Mouse (Mus musculus) liver, embryonic 15.5 days (tissue): Measurements from ENCODE around the gene Irx5. TPM values are rescaled to one million over a fixed set of nuclear protein-coding genes. Genes with fewer than 3 reads are reported as not detected.

Source experiments
- ATAC-seq: fragments of 200-750 bp; cut with Nextera tagmentation; 2 replicates; pipeline ENCODE4 v1.8.0; 2017; ENCODE audit warnings: moderate number of reproducible peaks, mild to moderate bottlenecking, moderate library complexity; ENCODE audit not compliant: insufficient read depth
- H3K27ac ChIP-seq: fragments of 300-500 bp; sonication (generic); replicated peaks from 2 replicates; pipeline ENCODE4 v1.5.1; 2015; ENCODE audit warnings: mild to moderate bottlenecking, inconsistent platforms
- H3K27me3 ChIP-seq: fragments of 300-500 bp; sonication (generic); 2 replicates; pipeline ENCODE4 v1.6.1; 2015; ENCODE audit warnings: mild to moderate bottlenecking, inconsistent platforms
- H3K36me3 ChIP-seq: fragments of 300-500 bp; sonication (generic); replicated peaks from 2 replicates; pipeline ENCODE4 v1.6.1; 2015; ENCODE audit warnings: moderate library complexity, mild to moderate bottlenecking, inconsistent platforms
- H3K4me1 ChIP-seq: fragments of 300-500 bp; sonication (generic); replicated peaks from 2 replicates; pipeline ENCODE4 v1.6.1; 2015; ENCODE audit warnings: inconsistent platforms
- H3K4me2 ChIP-seq: fragments of 300-500 bp; sonication (generic); 2 replicates; pipeline ENCODE4 v1.6.1; 2015; ENCODE audit warnings: moderate library complexity, mild to moderate bottlenecking, inconsistent platforms
- H3K4me3 ChIP-seq: fragments of 300-500 bp; sonication (generic); replicated peaks from 2 replicates; pipeline ENCODE4 v1.5.1; 2015; ENCODE audit warnings: mild to moderate bottlenecking, inconsistent platforms
- H3K9ac ChIP-seq: fragments of 300-500 bp; sonication (generic); 2 replicates; pipeline ENCODE4 v1.6.1; 2015; ENCODE audit warnings: moderate library complexity, mild to moderate bottlenecking, inconsistent platforms
- H3K9me3 ChIP-seq: fragments of 300-500 bp; sonication (generic); replicated peaks from 2 replicates; pipeline ENCODE4 v1.6.1; 2016; ENCODE audit warnings: inconsistent platforms
- WGBS: fragments of 180-500 bp; shearing (Covaris S2); methylation state at CpG from one replicate; pipeline ENCODE4 v1.1.7; 2015; ENCODE audit warnings: mixed read lengths; ENCODE audit not compliant: insufficient replicate concordance; 5-methylcytosine and 5-hydroxymethylcytosine counted together
- polyA plus RNA-seq: library from polyadenylated mRNA; unstranded; fragments of >200 nt; fragmentation: Nextera tagmentation; extraction: Ambion mirVana; gene quantifications from 2 replicates; pipeline ENCODE4 v1.2.1, GENCODE M21; 2015

Irx5 gene
- polyA plus RNA-seq, 1 experiment from 2014 or later: not detected

DNA sequence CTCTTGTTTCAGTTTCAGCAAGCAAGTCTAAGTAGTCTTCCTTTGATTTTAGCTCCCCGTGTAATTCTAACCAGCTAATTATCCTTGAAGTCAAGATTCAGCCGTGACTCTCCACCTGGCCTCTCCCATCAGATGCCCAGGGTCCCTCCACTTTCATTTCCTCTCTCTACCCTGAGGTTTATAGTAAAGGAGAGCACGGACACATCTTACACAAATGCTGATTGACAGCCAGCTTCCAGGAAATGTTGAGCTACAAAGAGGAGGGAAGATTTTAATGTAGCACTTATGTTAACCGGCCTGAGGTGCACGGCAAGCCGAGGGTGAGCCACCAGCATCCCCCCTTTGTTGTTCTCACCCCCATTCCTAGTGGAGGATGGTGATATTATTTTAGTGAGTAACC is 4.0 kb upstream of the Irx5 start:
- peaks cover 46% of the 10 kb centered on the region for H3K27me3 ChIP-seq
- 41% methylated on average over 6 of the region's 6 CpGs for WGBS

DNA sequence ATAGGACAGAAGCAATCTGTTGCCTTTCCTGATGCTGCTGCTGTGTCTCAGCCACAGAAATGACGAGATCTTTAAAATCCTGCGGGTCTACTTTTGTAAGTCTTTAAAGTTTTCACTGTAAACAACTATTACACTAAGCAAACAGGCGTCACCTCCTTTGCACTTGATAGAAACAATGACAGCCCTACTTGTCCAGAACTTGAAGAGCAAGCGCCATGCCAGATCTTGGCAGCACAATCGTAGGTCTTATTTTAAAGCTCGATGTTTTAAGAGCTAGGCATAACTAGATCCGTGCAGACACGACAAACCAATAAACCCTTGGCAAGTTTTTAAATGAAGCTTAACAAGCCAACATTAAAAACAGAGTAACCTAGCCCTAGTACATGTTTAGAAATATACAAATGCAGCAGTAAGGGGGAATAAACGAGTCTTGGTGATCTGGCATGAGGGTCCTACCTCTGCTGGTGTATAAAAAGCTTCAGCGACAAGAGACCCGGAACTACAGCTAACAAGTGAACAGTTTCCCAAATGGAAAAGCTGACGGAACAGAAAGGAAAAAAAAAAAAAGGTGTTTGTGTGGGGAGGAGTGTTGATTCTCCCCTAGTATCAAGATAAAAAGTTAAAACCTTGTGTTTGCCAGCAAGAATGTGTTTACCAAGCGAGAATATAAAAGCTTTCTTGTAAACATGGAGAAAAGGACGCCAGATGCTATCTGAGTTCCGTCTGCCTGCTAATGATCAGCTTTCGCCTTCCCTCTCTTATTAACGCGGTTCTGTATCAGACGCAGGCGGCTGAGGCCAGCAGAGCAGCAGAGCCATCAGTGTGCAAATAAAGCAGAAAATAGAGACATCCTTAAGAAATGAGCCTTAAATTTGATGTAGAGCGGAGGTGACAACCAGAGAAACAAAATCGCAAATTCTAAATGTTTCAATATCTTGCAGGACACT is 2.6 kb upstream of the Irx5 start:
- H3K4me3 ChIP-seq: peak overlapping the region; percentile 69
- no peaks in the 10 kb centered on the region for H3K9me3 ChIP-seq
- H3K27ac ChIP-seq: no peak overlapping the region
- H3K4me2 ChIP-seq: peak overlapping the region; percentile 96
- peak overlapping the region; percentile 63 for H3K9ac ChIP-seq
- peaks cover 60% of the 10 kb centered on the region for H3K27me3 ChIP-seq
- no peak for ATAC-seq
- no peaks in the 10 kb centered on the region for H3K36me3 ChIP-seq
- peaks cover 47% of the 10 kb centered on the region for H3K4me1 ChIP-seq
- WGBS: 6% methylated on average over 22 of the region's 22 CpGs

More for the DNA sequence above, 4.0 kb upstream of the Irx5 start:
- H3K27ac ChIP-seq: no peak overlapping the region
- no peak overlapping the region for H3K9ac ChIP-seq
- no peak overlapping the region for H3K4me2 ChIP-seq
- H3K4me1 ChIP-seq: peaks cover 47% of the 10 kb centered on the region
- no peak overlapping the region for H3K4me3 ChIP-seq
- H3K9me3 ChIP-seq: no peaks in the 10 kb centered on the region
- ATAC-seq: no peak
- H3K36me3 ChIP-seq: no peaks in the 10 kb centered on the region

DNA sequence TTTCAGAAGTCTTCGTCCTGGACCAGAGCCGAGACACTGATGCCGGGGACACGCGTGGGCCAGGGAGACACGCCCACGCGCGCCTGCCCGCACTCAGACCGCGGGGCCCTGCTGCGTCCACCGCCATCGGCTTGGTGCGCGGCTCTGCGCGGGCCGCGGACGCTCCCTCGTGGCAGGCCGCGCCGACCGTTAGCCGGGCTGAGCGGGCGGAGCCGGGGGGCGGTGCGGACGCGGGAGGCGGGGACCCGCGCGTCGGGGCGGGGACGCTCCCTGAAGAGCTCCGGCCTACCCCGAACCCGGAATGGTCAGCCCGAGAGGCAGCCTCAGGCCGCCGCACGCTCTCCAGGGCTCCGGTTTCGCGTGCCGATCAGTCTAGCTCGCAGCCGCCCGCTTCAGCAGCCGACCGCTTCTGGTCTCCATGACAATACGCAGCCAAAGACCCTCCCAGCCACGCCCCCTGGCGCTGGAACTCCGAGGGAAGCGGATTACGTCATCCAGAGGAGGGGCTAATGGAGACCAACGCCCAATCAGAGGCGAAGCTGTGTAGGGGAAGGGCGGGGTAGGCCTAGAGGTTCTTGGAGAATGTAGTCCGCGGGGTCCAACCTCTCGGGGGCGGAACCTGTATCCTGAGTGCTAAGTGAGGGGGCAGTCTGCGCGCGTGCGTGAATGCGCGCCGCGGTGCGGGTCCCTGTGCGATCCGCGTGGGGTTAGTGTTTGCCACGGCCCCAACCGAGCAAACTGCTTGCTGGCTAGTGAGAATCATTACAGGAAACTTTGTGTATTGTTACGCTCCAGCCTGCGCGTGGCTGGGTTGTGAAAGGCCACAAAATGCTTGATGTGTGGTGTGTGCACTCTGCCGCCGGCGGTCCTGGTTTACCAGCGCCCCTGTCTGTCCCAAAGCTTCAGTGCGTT is 1.5 kb upstream of the Irx5 start:
- WGBS: under 1% methylated on average over 92 of the region's 93 CpGs
- H3K36me3 ChIP-seq: no peaks in the 10 kb centered on the region
- peaks cover 71% of the 10 kb centered on the region for H3K27me3 ChIP-seq
- H3K4me3 ChIP-seq: peak overlapping the region; percentile 69
- H3K27ac ChIP-seq: peak overlapping the region; percentile 73
- peak; percentile 96 for ATAC-seq
- peak overlapping the region; percentile 96 for H3K4me2 ChIP-seq
- H3K9ac ChIP-seq: peak overlapping the region; percentile 63
- peaks cover 53% of the 10 kb centered on the region for H3K4me1 ChIP-seq
- no peaks in the 10 kb centered on the region for H3K9me3 ChIP-seq

DNA sequence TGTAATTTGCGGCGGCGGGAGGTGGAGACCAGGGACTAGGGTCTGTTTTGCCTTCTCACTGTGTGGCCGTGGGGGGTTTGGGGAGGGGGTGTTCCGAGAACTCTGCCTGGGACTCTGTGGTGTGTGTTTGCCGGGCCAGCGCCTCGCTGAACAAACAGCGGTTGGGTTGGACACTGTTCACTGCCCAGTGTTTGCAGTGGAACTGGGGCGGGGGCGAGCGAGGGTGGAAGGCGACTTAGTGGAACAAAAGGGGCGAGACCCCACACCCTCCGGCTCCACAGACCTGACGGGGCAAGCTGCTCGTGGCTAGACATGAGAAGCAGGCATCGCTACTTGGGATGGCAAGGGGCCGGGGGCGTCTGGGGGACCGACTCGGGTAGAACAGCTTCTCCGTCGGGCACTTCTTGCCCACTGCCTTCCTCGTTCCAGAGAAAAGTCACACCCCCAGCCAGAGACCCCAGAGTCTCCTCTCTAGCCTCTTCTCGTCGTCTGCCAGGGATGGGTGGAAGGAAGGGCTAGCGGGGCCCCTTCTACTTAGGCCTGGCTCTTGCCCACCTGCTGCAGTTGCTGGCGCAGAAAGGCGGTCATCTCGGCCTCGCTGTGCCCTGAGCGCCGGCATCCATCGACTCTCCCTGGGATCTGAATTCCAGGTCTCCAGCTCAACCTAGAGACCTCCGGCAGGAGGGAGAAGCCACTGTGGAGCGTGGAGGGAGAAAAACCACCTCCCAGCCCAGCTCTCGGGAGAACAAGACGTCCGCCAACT is 631 bp upstream of the Irx5 start:
- Histone ChIP-seq H3K36me3 (no peaks in the 10 kb centered on the region), H3K27ac (no peak overlapping the region), H3K9ac (no peak overlapping the region), H3K4me2 (peak overlapping the region; percentile 96), H3K4me3 (peak overlapping the region; percentile 69), H3K27me3 (peaks cover 77% of the 10 kb centered on the region), H3K4me1 (peaks cover 53% of the 10 kb centered on the region), H3K9me3 (no peaks in the 10 kb centered on the region)
- no peak for ATAC-seq
- WGBS: 2% methylated on average over 40 of the region's 40 CpGs

DNA sequence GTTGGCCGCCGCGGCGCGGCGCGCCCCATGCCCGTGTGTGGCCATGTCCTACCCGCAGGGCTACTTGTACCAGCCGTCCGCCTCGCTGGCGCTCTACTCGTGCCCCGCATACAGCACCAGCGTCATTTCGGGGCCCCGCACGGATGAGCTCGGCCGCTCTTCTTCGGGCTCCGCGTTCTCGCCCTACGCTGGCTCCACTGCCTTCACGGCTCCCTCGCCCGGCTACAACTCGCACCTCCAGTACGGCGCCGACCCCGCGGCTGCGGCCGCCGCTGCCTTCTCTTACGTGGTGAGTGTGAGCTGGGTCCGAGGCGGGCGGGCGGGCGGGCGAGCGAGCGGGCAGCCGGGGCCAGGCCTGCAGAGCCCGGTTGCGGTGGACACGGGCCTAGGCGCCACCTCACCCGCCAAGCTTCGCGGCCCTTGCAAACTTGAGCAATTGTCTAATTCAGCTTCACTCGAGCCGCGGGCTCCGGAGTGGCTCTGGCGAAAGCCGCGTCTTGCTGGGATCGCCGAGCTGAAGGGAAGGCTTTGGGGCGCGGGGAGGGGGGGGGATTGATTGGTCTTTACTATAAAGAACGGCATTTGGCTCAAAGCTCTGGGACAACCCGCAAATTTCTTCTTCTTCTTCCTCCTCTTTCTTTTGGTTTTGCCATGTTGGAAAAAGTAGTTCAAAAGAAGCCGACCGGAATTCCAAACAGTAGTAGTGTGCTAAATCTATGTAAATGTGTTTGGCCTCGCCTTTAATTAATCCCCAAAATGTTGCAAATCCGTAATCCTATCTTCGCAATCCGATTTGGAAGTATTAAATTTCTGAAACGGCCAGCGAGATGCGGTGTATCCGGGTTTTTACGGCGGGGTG is 945 bp downstream of the Irx5 start:
- peaks cover 90% of the 10 kb centered on the region for H3K27me3 ChIP-seq
- H3K9ac ChIP-seq: no peak overlapping the region
- H3K27ac ChIP-seq: no peak overlapping the region
- peak overlapping the region; percentile 69 for H3K4me3 ChIP-seq
- no peaks in the 10 kb centered on the region for H3K9me3 ChIP-seq
- WGBS: under 1% methylated on average over 79 of the region's 80 CpGs
- ATAC-seq: no peak
- no peaks in the 10 kb centered on the region for H3K36me3 ChIP-seq
- peaks cover 51% of the 10 kb centered on the region for H3K4me1 ChIP-seq
- peak overlapping the region; percentile 96 for H3K4me2 ChIP-seq

DNA sequence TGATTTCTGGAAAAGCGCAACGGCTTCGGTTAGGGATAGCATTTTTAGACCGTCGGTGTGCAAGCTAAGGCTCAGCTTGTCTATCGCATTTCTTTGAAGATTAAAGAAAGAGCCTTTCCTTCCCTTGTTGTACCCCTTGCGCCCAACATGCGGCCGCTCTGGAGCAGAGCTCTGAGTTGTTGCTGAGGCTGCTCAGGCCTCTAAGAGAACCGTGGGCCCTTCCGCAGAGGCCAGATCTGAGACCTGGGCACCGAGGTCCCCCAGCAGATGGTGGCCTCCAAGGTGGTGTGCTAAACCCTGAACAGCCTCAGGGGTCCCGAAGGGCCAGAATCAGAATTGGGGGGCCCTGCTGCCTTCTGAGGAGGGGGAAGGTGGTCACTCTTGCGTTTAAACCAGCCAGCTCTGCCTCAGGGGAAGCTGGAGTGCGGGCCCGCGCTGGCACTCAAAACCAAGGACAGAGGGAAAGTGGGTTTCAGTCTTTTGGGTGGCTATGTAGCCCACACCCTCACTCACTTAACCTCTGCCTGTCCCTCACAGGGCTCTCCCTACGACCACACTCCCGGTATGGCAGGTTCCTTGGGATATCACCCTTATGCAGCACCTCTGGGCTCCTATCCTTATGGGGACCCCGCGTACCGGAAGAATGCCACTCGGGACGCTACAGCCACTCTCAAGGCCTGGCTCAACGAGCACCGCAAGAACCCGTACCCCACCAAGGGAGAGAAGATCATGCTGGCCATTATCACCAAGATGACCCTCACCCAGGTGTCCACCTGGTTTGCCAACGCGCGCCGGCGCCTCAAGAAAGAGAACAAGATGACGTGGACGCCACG is 1.8 kb downstream of the Irx5 start:
- peaks cover 44% of the 10 kb centered on the region for H3K4me1 ChIP-seq
- peaks cover 90% of the 10 kb centered on the region for H3K27me3 ChIP-seq
- no peak for ATAC-seq
- H3K36me3 ChIP-seq: no peaks in the 10 kb centered on the region
- no peaks in the 10 kb centered on the region for H3K9me3 ChIP-seq
- no peak overlapping the region for H3K4me3 ChIP-seq
- no peak overlapping the region for H3K9ac ChIP-seq
- H3K27ac ChIP-seq: no peak overlapping the region
- 5% methylated on average over 35 of the region's 35 CpGs for WGBS
- H3K4me2 ChIP-seq: no peak overlapping the region

DNA sequence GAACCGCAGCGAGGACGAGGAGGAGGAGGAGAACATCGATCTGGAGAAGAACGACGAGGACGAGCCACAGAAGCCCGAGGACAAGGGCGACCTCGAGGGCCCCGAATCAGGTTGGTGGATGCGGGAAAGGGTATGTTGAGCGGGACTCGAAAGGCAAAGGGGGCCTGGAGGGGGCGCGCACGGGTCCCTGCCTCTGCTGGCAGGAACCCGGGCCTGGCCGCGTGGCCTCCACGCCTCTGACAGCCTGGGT is 2.3 kb downstream of the Irx5 start:
- H3K4me1 ChIP-seq: peaks cover 38% of the 10 kb centered on the region
- H3K9me3 ChIP-seq: no peaks in the 10 kb centered on the region
- H3K36me3 ChIP-seq: no peaks in the 10 kb centered on the region
- peaks cover 91% of the 10 kb centered on the region for H3K27me3 ChIP-seq
- no peak overlapping the region for H3K9ac ChIP-seq
- no peak for ATAC-seq
- 0 out of 2 replicates have a peak overlapping the region, but pooled peaks have one; percentile 12 for H3K4me3 ChIP-seq
- under 1% methylated on average over 21 of the region's 21 CpGs for WGBS
- H3K27ac ChIP-seq: no peak overlapping the region
- peak overlapping the region; percentile 25; the same call in 1 of the 2 replicates for H3K4me2 ChIP-seq

DNA sequence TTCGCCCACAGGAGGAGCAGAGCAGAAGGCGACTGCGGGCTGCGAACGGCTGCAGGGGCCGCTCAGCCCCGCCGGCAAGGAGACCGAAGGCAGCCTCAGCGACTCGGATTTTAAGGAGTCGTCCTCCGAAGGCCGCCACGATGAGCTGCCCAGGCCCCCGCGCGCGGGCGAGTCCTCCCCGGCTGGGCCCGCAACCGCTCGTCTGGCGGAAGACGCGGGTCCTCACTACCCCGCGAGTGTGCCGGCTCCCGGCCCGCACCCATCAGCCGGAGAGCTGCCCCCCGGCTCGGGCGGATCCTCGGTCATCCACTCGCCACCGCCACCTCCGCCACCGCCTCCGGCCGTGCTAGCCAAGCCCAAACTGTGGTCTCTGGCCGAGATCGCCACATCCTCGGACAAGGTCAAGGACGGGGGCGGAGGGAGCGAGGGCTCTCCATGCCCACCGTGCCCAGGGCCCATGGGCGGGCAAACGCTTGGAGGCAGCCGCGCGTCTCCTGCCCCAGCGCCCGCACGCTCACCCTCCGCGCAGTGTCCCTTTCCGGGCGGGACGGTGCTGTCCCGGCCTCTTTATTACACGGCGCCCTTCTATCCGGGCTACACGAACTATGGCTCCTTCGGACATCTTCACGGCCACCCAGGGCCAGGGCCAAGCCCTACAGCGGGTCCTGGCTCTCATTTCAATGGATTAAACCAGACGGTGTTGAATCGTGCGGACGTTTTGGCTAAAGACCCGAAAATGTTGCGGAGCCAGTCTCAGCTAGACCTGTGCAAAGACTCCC is 2.8 kb downstream of the Irx5 start:
- H3K9ac ChIP-seq: no peak overlapping the region

More for the DNA sequence above, 2.8 kb downstream of the Irx5 start:
- no peak for ATAC-seq
- Histone ChIP-seq H3K4me3 (0 out of 2 replicates have a peak overlapping the region, but pooled peaks have one; percentile 12), H3K9me3 (no peaks in the 10 kb centered on the region), H3K27me3 (peaks cover 96% of the 10 kb centered on the region), H3K4me2 (peak overlapping the region; percentile 25), H3K4me1 (peaks cover 33% of the 10 kb centered on the region), H3K36me3 (no peaks in the 10 kb centered on the region), H3K27ac (no peak overlapping the region)
- WGBS: under 1% methylated on average over 74 of the region's 77 CpGs
